Mouse (Mus musculus) CD4-positive naive resting alpha-beta T cell, adult 57 days (primary cell): ENCODE results near the gene Gm340. TPM values are rescaled to one million over a fixed set of nuclear protein-coding genes. Genes with fewer than 3 reads are reported as not detected.

Experiments used
- total RNA-seq: library from RNA; stranded (reverse); gene quantifications from one replicate; pipeline ENCODE4 v1.2.4, GENCODE M21; 2023

The Gm340 gene
- total RNA-seq: 33.1 TPM

GRCm38 (mm10) chr19:41581706-41582420 lies at the start of gene Gm340:
Gm340 (plus strand) TSS chr19:41582370.

Other genes with a start within 250 kb of the Gm340 start
- gene Pik3ap1, start 197.3 kb upstream of the Gm340 start, total RNA-seq: 13.9 TPM
- gene Lcor, start 99.7 kb upstream of the Gm340 start, total RNA-seq: 30.7 TPM
- 0.21 TPM for gene Slit1, start 161.3 kb downstream of the Gm340 start, total RNA-seq
- gene Arhgap19, start 219.7 kb downstream of the Gm340 start, total RNA-seq: 2.7 TPM
- 72.4 TPM for gene Frat1, start 247.6 kb downstream of the Gm340 start, total RNA-seq